Comparison of ENCODE assay signal across 8 mouse cellular contexts in genomic region chr5:25754236-25754766, GRCm38 (mm10). TPM values are rescaled to one million over a fixed set of nuclear protein-coding genes. Genes with fewer than 3 reads are reported as not detected.
DNase-seq lines count a peak whose midpoint lies in the region; ATAC-seq and TF ChIP-seq lines count a peak whose summit lies in the region.

No protein-coding gene starts in this region.

- DNase-seq in frontal cortex, postnatal 25 days (ENCODE audit: low spot score in 2 of 2): no peak
- DNase-seq in testis, postnatal 10 days (ENCODE audit: low spot score): no peak
- peak; percentile 25 for DNase-seq in heart, postnatal 4 days
- DNase-seq in thymus, adult 2 months: no peak

- H3K27me3 ChIP-seq in testis, adult 2 months (ENCODE audit: control insufficient read depth, insufficient read depth, low read length): no peaks in the 10 kb centered on the region
- no peaks in the 10 kb centered on the region for H3K27me3 ChIP-seq in neural tube, embryonic 14.5 days (ENCODE audit: control insufficient read depth, insufficient read depth, low read length)
- no peaks in the 10 kb centered on the region for H3K27me3 ChIP-seq in thymus, adult 2 months (ENCODE audit: control insufficient read depth, insufficient read depth, low read length)
- no peaks in the 10 kb centered on the region for H3K27me3 ChIP-seq in intestine, postnatal 0 days (replicated peaks; ENCODE audit: control insufficient read depth, insufficient read depth, low read length)

- TF ChIP-seq POLR2A in testis, adult 2 months (IDR thresholded peaks at IDR 0.05; ENCODE audit: control insufficient read depth, low read depth, low read length): no peak
- TF ChIP-seq POLR2A in thymus, adult 2 months (IDR thresholded peaks at IDR 0.05; ENCODE audit: control insufficient read depth, extremely low read depth, insufficient read depth, low read length, poor library complexity): no peak

- ATAC-seq in frontal cortex, adult (ENCODE audit: low TSS enrichment): peak; percentile 76
- peak; percentile 71 for ATAC-seq in neural tube, embryonic 14.5 days (ENCODE audit: low read depth)
- no peak for ATAC-seq in intestine, postnatal 0 days

- no peaks in the 10 kb centered on the region for H3K36me3 ChIP-seq in testis, adult 2 months (ENCODE audit: control insufficient read depth, insufficient read depth, low read length)
- H3K36me3 ChIP-seq in neural tube, embryonic 14.5 days (ENCODE audit: control insufficient read depth, insufficient read depth, low read length): no peaks in the 10 kb centered on the region
- H3K36me3 ChIP-seq in thymus, adult 2 months (ENCODE audit: control insufficient read depth, insufficient read depth, low read length): no peaks in the 10 kb centered on the region
- no peaks in the 10 kb centered on the region for H3K36me3 ChIP-seq in intestine, postnatal 0 days (ENCODE audit: control insufficient read depth, insufficient read depth)

- H3K9me3 ChIP-seq in neural tube, embryonic 14.5 days (ENCODE audit: control insufficient read depth, low read length): no peaks in the 10 kb centered on the region
- H3K9me3 ChIP-seq in intestine, postnatal 0 days (ENCODE audit: control insufficient read depth): no peaks in the 10 kb centered on the region

- peaks cover 3% of the 10 kb centered on the region for H3K4me1 ChIP-seq in testis, adult 2 months (ENCODE audit: control insufficient read depth, insufficient read depth, low read length)
- peaks cover 3% of the 10 kb centered on the region; the same call in 1 of the 2 replicates for H3K4me1 ChIP-seq in neural tube, embryonic 14.5 days (ENCODE audit: control insufficient read depth, insufficient read depth, low read length)
- no peaks in the 10 kb centered on the region for H3K4me1 ChIP-seq in thymus, adult 2 months (replicated peaks; ENCODE audit: control insufficient read depth, insufficient read depth, low read length)
- H3K4me1 ChIP-seq in intestine, postnatal 0 days (replicated peaks; ENCODE audit: control insufficient read depth, insufficient read depth, low read length): no peaks in the 10 kb centered on the region

- 13% methylated on average over 2 of the region's 2 CpGs for WGBS in neural tube, embryonic 14.5 days
- 34% methylated on average over 2 of the region's 2 CpGs for WGBS in thymus, adult 2 months
- 8% methylated on average over 2 of the region's 2 CpGs for WGBS in intestine, postnatal 0 days

- H3K4me2 ChIP-seq in neural tube, embryonic 14.5 days (ENCODE audit: low read depth, low read length): no peak overlapping the region
- no peak overlapping the region for H3K4me2 ChIP-seq in intestine, postnatal 0 days (replicated peaks; ENCODE audit: low read depth)

- H3K9ac ChIP-seq in neural tube, embryonic 14.5 days (replicated peaks; ENCODE audit: low read depth, low read length): no peak overlapping the region
- H3K9ac ChIP-seq in intestine, postnatal 0 days (ENCODE audit: low read depth, low read length): no peak overlapping the region

- H3K27ac ChIP-seq in testis, adult 2 months (ENCODE audit: control insufficient read depth, insufficient read depth, low read depth, low read length): peak overlapping the region; percentile 44; the same call in 1 of the 2 replicates
- no peak overlapping the region for H3K27ac ChIP-seq in neural tube, embryonic 14.5 days (ENCODE audit: low read depth, low read length)
- H3K27ac ChIP-seq in thymus, adult 2 months (ENCODE audit: control insufficient read depth, insufficient read depth, low read length): no peak overlapping the region
- H3K27ac ChIP-seq in intestine, postnatal 0 days (ENCODE audit: low read depth, low read length): no peak overlapping the region

- no peak overlapping the region for H3K4me3 ChIP-seq in testis, adult 2 months (ENCODE audit: control insufficient read depth, low read depth, low read length)
- no peak overlapping the region for H3K4me3 ChIP-seq in neural tube, embryonic 14.5 days (ENCODE audit: low read depth, low read length)
- no peak overlapping the region for H3K4me3 ChIP-seq in thymus, adult 2 months (ENCODE audit: control insufficient read depth, insufficient read depth, low read length)
- H3K4me3 ChIP-seq in intestine, postnatal 0 days (ENCODE audit: low read depth, low read length): no peak overlapping the region

- no peak for TF ChIP-seq CTCF in testis, adult 2 months (IDR thresholded peaks at IDR 0.05; ENCODE audit: control insufficient read depth, insufficient read depth, insufficient replicate concordance, low read depth, low read length)
- no peak for TF ChIP-seq CTCF in thymus, adult 2 months (IDR thresholded peaks at IDR 0.05; ENCODE audit: borderline replicate concordance, control insufficient read depth, extremely low read depth, insufficient read depth, low read length, poor library complexity)
- TF ChIP-seq CTCF in intestine, postnatal 0 days (IDR thresholded peaks at IDR 0.05; ENCODE audit: low read depth): no peak

RNA-seq across cellular contexts. Expression of gene Actr3b, which starts 5.5 kb away (rescaled TPM):
- polyA plus RNA-seq in testis, adult 2 months (2012; rRNA removed): 1.7 and 2.0 TPM in 2 replicates
- 10 to 100 TPM; 18.2 to 20.3 TPM for total RNA-seq in heart, postnatal 4 days (2021)
- polyA plus RNA-seq in neural tube, embryonic 14.5 days (2014; fragmentation: Nextera tagmentation; extraction: Ambion mirVana): 38.1 and 44.2 TPM in 2 replicates
- 0.43 and 1.7 TPM in 2 replicates for polyA plus RNA-seq in thymus, adult 2 months (2012; rRNA removed)
- 1.4 and 1.7 TPM in 2 replicates for polyA plus RNA-seq in intestine, postnatal 0 days (2015; fragmentation: Nextera tagmentation; extraction: Ambion mirVana)

RNA-seq across cellular contexts. Expression of gene Xrcc2, which starts 48.7 kb away (rescaled TPM):
- polyA plus RNA-seq in testis, adult 2 months (2012; rRNA removed): 16.2 and 17.7 TPM in 2 replicates
- 10 to 100 TPM in 1 of 2 experiments, 1 to 10 TPM in 1; 9.5 to 10.2 TPM for total RNA-seq in heart, postnatal 4 days (2021)
- 4.2 and 5.2 TPM in 2 replicates for polyA plus RNA-seq in neural tube, embryonic 14.5 days (2014; fragmentation: Nextera tagmentation; extraction: Ambion mirVana)
- polyA plus RNA-seq in thymus, adult 2 months (2012; rRNA removed): 10.6 and 12.8 TPM in 2 replicates
- polyA plus RNA-seq in intestine, postnatal 0 days (2015; fragmentation: Nextera tagmentation; extraction: Ambion mirVana): 1.2 and 1.6 TPM in 2 replicates

Comparison
In these comparisons a context has a peak if more than half of its experiments do, and no peak if none do; other contexts are left out.
1. RNA of gene Actr3b, which starts 5.5 kb away (polyA plus RNA-seq): 38.1 to 44.2 TPM in neural tube, embryonic 14.5 days; 1.4 to 1.7 TPM in intestine, postnatal 0 days, 1.7 to 2.0 TPM in testis, adult 2 months and 0.43 to 1.7 TPM in thymus, adult 2 months; every median in the first group is over 10 times any median in the second.